11 mouse cellular contexts compared by ENCODE assay signal in genomic region chr14:11743726-11744125, GRCm38 (mm10).
"Had no signal": no experiment of that assay in that cellular context is flagged by ENCODE, and none has a peak within 500 bp of the region (broad histone marks: within the 10 kb centered on the region; RNA-seq: fewer than 3 reads in every experiment).

No protein-coding gene starts in this region.

- DNase-seq: gastrocnemius, adult 2 months; gastrocnemius, postnatal 10 days; gastrocnemius, postnatal 25 days; heart, adult 2 months; heart, postnatal 10 days; heart, postnatal 4 days; kidney, adult 2 months; kidney, postnatal 10 days; kidney, postnatal 25 days; kidney, postnatal 4 days; liver had no signal
